13 mouse cellular contexts compared by ENCODE assay signal in the genomic region with DNA sequence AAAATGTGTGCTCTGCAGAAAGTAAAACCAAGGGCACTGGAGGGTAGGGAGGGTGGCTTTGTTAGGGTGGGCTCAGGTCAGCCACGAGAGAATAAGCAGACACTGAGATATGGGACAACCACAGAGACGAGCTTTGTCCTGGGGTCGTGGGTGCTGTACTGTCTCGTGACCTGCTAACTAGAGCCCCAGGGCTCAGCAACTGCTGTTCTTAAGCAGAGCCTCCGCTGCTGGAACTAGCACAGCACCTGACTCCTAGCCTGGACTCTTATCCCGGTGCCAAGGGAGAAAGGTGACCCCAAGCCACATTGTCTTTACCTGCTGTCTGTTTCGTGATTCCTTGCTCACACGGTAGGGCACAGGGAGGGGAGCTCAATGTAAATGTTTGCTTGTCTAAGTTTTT.
A peak's percentile ranks its signal among the peaks of the same experiment; 100 is the strongest.
DNase-seq lines count a peak whose midpoint lies in the region; ATAC-seq and TF ChIP-seq lines count a peak whose summit lies in the region.
"Had no signal": no experiment of that assay in that cellular context is flagged by ENCODE, and none has a peak within 500 bp of the region (broad histone marks: within the 10 kb centered on the region; RNA-seq: fewer than 3 reads in every experiment).

No protein-coding gene starts in this region.

- no peaks in the 10 kb centered on the region for H3K27me3 ChIP-seq in heart, embryonic 12.5 days (replicated peaks)
- H3K27me3 ChIP-seq in lung, embryonic 16.5 days (ENCODE audit: control insufficient read depth, insufficient read depth, low read depth, low read length) = no peaks in the 10 kb centered on the region
- no peaks in the 10 kb centered on the region for H3K27me3 ChIP-seq in intestine, embryonic 15.5 days (replicated peaks)
- no peaks in the 10 kb centered on the region for H3K27me3 ChIP-seq in stomach, embryonic 16.5 days (ENCODE audit: control insufficient read depth, insufficient read depth, low read length)
- H3K27me3 ChIP-seq in forebrain, postnatal 0 days (ENCODE audit: insufficient read depth, low read length) = no peaks in the 10 kb centered on the region
- H3K27me3 ChIP-seq: neural tube, embryonic 15.5 days had no signal

- no peak for ATAC-seq in heart, embryonic 12.5 days (ENCODE audit: insufficient number of reproducible peaks, low FRiP score)
- no peak for ATAC-seq in lung, embryonic 16.5 days (ENCODE audit: low read depth)
- ATAC-seq in intestine, embryonic 15.5 days = peak; percentile 43; the same call in 1 of the 2 replicates
- ATAC-seq in stomach, embryonic 16.5 days (ENCODE audit: insufficient read depth, low FRiP score) = no peak
- ATAC-seq in forebrain, postnatal 0 days = no peak
- ATAC-seq: forebrain, embryonic 14.5 days had no signal

- H3K36me3 ChIP-seq in heart, embryonic 12.5 days = 0 out of 2 replicates have a peak, but pooled peaks cover 2% of the 10 kb centered on the region
- H3K36me3 ChIP-seq in lung, embryonic 16.5 days (ENCODE audit: control insufficient read depth, insufficient read depth, low read length) = no peaks in the 10 kb centered on the region; the same call in 1 of the 2 replicates
- H3K36me3 ChIP-seq in intestine, embryonic 15.5 days = no peaks in the 10 kb centered on the region
- no peaks in the 10 kb centered on the region for H3K36me3 ChIP-seq in stomach, embryonic 16.5 days (ENCODE audit: control insufficient read depth, insufficient read depth, low read length)
- H3K36me3 ChIP-seq in forebrain, postnatal 0 days (ENCODE audit: insufficient read depth) = peaks cover 3% of the 10 kb centered on the region; the same call in 1 of the 2 replicates

- peaks cover 1% of the 10 kb centered on the region; the same call in 1 of the 2 replicates for H3K9me3 ChIP-seq in heart, embryonic 12.5 days (replicated peaks)
- no peaks in the 10 kb centered on the region for H3K9me3 ChIP-seq in lung, embryonic 16.5 days (ENCODE audit: control insufficient read depth, low read length)
- no peaks in the 10 kb centered on the region for H3K9me3 ChIP-seq in intestine, embryonic 15.5 days
- H3K9me3 ChIP-seq in stomach, embryonic 16.5 days (replicated peaks; ENCODE audit: control insufficient read depth, low read length) = no peaks in the 10 kb centered on the region
- no peaks in the 10 kb centered on the region for H3K9me3 ChIP-seq in forebrain, postnatal 0 days (ENCODE audit: low read length)
- H3K9me3 ChIP-seq: neural tube, embryonic 15.5 days had no signal

- H3K4me3 ChIP-seq in heart, embryonic 12.5 days = no peak overlapping the region
- H3K4me3 ChIP-seq in lung, embryonic 16.5 days (ENCODE audit: low read length) = no peak overlapping the region
- H3K4me3 ChIP-seq in intestine, embryonic 15.5 days (replicated peaks) = no peak overlapping the region
- no peak overlapping the region for H3K4me3 ChIP-seq in stomach, embryonic 16.5 days (replicated peaks; ENCODE audit: low read length)
- no peak overlapping the region for H3K4me3 ChIP-seq in forebrain, postnatal 0 days (ENCODE audit: low read depth, low read length)
- H3K4me3 ChIP-seq: neural tube, embryonic 15.5 days had no signal

- no peak for DNase-seq in heart, adult 18-20 months
- no peak for DNase-seq in lung, postnatal 14 days
- no peak for DNase-seq in liver
- no peak for DNase-seq in forebrain, postnatal 0 days
- DNase-seq: cerebellum, adult 9-11 months; thymus, postnatal 4 days had no signal

- H3K4me1 ChIP-seq in heart, embryonic 12.5 days (replicated peaks) = peaks cover 16% of the 10 kb centered on the region
- H3K4me1 ChIP-seq in lung, embryonic 16.5 days (replicated peaks; ENCODE audit: control insufficient read depth, insufficient read depth, low read length) = peaks cover 24% of the 10 kb centered on the region
- H3K4me1 ChIP-seq in intestine, embryonic 15.5 days (replicated peaks) = peaks cover 19% of the 10 kb centered on the region; the same call in 1 of the 2 replicates
- peaks cover 18% of the 10 kb centered on the region for H3K4me1 ChIP-seq in stomach, embryonic 16.5 days (ENCODE audit: control insufficient read depth, insufficient read depth, low read length)
- no peaks in the 10 kb centered on the region for H3K4me1 ChIP-seq in forebrain, postnatal 0 days (ENCODE audit: insufficient read depth)
- H3K4me1 ChIP-seq: neural tube, embryonic 15.5 days had no signal

- 55% methylated on average over 8 of the region's 8 CpGs for whole genome bisulfite sequencing in heart, embryonic 12.5 days
- WGBS in lung, embryonic 16.5 days = 73% methylated on average over 8 of the region's 8 CpGs
- 60% methylated on average over 8 of the region's 8 CpGs for WGBS in intestine, embryonic 15.5 days
- 63% methylated on average over 8 of the region's 8 CpGs for WGBS in stomach, embryonic 16.5 days
- WGBS in forebrain, postnatal 0 days = 78% methylated on average over 8 of the region's 8 CpGs

- no peak for TF ChIP-seq CTCF in forebrain, postnatal 0 days (IDR thresholded peaks at IDR 0.05; ENCODE audit: low read depth)

- no peak overlapping the region for H3K4me2 ChIP-seq in heart, embryonic 12.5 days
- no peak overlapping the region for H3K4me2 ChIP-seq in lung, embryonic 16.5 days (ENCODE audit: low read depth, low read length)
- no peak overlapping the region for H3K4me2 ChIP-seq in intestine, embryonic 15.5 days (replicated peaks)
- no peak overlapping the region for H3K4me2 ChIP-seq in stomach, embryonic 16.5 days (ENCODE audit: low read depth, low read length)
- no peak overlapping the region for H3K4me2 ChIP-seq in forebrain, postnatal 0 days (ENCODE audit: low read depth)
- H3K4me2 ChIP-seq: neural tube, embryonic 15.5 days had no signal

- H3K9ac ChIP-seq in heart, embryonic 12.5 days = no peak overlapping the region
- H3K9ac ChIP-seq in lung, embryonic 16.5 days (ENCODE audit: low read length) = no peak overlapping the region
- no peak overlapping the region for H3K9ac ChIP-seq in intestine, embryonic 15.5 days
- no peak overlapping the region for H3K9ac ChIP-seq in stomach, embryonic 16.5 days (ENCODE audit: low read length)
- no peak overlapping the region for H3K9ac ChIP-seq in forebrain, postnatal 0 days
- H3K9ac ChIP-seq: liver, embryonic 14.5 days; neural tube, embryonic 15.5 days had no signal

- H3K27ac ChIP-seq in heart, embryonic 12.5 days (ENCODE audit: poor library complexity, severe bottlenecking) = 0 out of 2 replicates have a peak overlapping the region, but pooled peaks have one; percentile 18
- 0 out of 2 replicates have a peak overlapping the region, but pooled peaks have one; percentile 3 for H3K27ac ChIP-seq in lung, embryonic 16.5 days (ENCODE audit: low read length)
- no peak overlapping the region for H3K27ac ChIP-seq in intestine, embryonic 15.5 days
- peak overlapping the region; percentile 69 for H3K27ac ChIP-seq in stomach, embryonic 16.5 days (ENCODE audit: low read length)
- no peak overlapping the region for H3K27ac ChIP-seq in forebrain, postnatal 0 days (ENCODE audit: low read depth, low read length)
- H3K27ac ChIP-seq: liver, embryonic 14.5 days; neural tube, embryonic 15.5 days had no signal

Comparison
In these comparisons a context has a peak if more than half of its experiments do, and no peak if none do; other contexts are left out.
1. H3K27ac ChIP-seq: peak in heart, embryonic 12.5 days (single experiment), lung, embryonic 16.5 days (single experiment) and stomach, embryonic 16.5 days (single experiment); none in intestine, embryonic 15.5 days (single experiment) and forebrain, postnatal 0 days (single experiment).